Comparison of ENCODE assay signal across 26 mouse cellular contexts in the genomic region with DNA sequence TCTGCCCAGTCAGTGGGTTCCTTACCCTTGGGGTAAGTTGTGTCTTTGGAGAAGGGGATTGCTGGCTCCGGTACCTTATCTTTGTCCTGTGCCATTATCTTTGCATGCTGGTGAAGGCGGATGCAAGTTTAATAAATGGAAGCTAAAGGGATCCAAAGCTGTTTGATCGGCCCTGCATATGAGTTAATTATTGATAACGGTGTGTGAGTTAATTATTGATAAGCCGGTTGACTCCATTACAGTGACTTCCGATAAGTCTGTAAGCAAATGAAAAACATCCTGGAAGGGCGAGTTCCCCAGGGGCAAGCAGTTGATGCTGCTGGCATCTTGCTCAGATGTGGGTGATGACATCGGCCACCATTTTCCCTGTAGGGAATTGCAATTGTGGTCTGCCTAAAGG. TPM values are rescaled to one million over a fixed set of nuclear protein-coding genes. Genes with fewer than 3 reads are reported as not detected.
DNase-seq lines count a peak whose midpoint lies in the region; ATAC-seq lines count a peak whose summit lies in the region.
"Had no signal": no experiment of that assay in that cellular context is flagged by ENCODE, and none has a peak within 500 bp of the region (broad histone marks: within the 10 kb centered on the region; RNA-seq: fewer than 3 reads in every experiment).

No protein-coding gene starts in this region.

- WGBS in kidney, embryonic 14.5 days, result 83% methylated on average over 8 of the region's 8 CpGs
- WGBS in midbrain, embryonic 11.5 days, result 93% methylated on average over 8 of the region's 8 CpGs
- 92% methylated on average over 8 of the region's 8 CpGs for WGBS in midbrain, embryonic 13.5 days

- H3K9ac ChIP-seq in kidney, embryonic 14.5 days (ENCODE audit: low read depth, low read length), result no peak overlapping the region
- no peak overlapping the region for H3K9ac ChIP-seq in midbrain, embryonic 11.5 days (ENCODE audit: low read length)
- no peak overlapping the region for H3K9ac ChIP-seq in midbrain, embryonic 13.5 days (replicated peaks)
- H3K9ac ChIP-seq: embryonic facial prominence, embryonic 12.5 days; forebrain, embryonic 13.5 days; forebrain, embryonic 15.5 days had no signal

- no peak overlapping the region for H3K27ac ChIP-seq in kidney, embryonic 14.5 days (ENCODE audit: low read depth, low read length)
- H3K27ac ChIP-seq in midbrain, embryonic 11.5 days (ENCODE audit: low read depth, low read length), result no peak overlapping the region
- no peak overlapping the region for H3K27ac ChIP-seq in midbrain, embryonic 13.5 days
- H3K27ac ChIP-seq: embryonic facial prominence, embryonic 10.5 days; embryonic facial prominence, embryonic 12.5 days; forebrain, embryonic 13.5 days; forebrain, embryonic 15.5 days had no signal

- H3K36me3 ChIP-seq in kidney, embryonic 14.5 days (ENCODE audit: control insufficient read depth, insufficient read depth, low read length), result no peaks in the 10 kb centered on the region
- no peaks in the 10 kb centered on the region for H3K36me3 ChIP-seq in midbrain, embryonic 11.5 days (ENCODE audit: control insufficient read depth, insufficient read depth, low read length)
- H3K36me3 ChIP-seq in midbrain, embryonic 13.5 days, result no peaks in the 10 kb centered on the region
- H3K36me3 ChIP-seq: embryonic facial prominence, embryonic 10.5 days; embryonic facial prominence, embryonic 12.5 days; forebrain, embryonic 15.5 days; G1E had no signal

- no peak overlapping the region for H3K4me2 ChIP-seq in kidney, embryonic 14.5 days (replicated peaks; ENCODE audit: low read depth, low read length)
- no peak overlapping the region for H3K4me2 ChIP-seq in midbrain, embryonic 11.5 days
- H3K4me2 ChIP-seq in midbrain, embryonic 13.5 days (replicated peaks), result no peak overlapping the region
- H3K4me2 ChIP-seq: embryonic facial prominence, embryonic 12.5 days; forebrain, embryonic 13.5 days; forebrain, embryonic 15.5 days had no signal

- no peak for ATAC-seq in kidney, embryonic 14.5 days (ENCODE audit: low FRiP score, low TSS enrichment)
- ATAC-seq in midbrain, embryonic 11.5 days (ENCODE audit: low FRiP score), result no peak
- ATAC-seq in midbrain, embryonic 13.5 days, result no peak
- ATAC-seq: activated CD4-positive, CD25-positive, alpha-beta regulatory T cell, adult 4 months; CD4-positive, CD25-positive, alpha-beta regulatory T cell, adult 4 months; forebrain, embryonic 13.5 days; forebrain, embryonic 15.5 days; Patski had no signal

- H3K4me1 ChIP-seq in kidney, embryonic 14.5 days (ENCODE audit: control insufficient read depth, insufficient read depth, low read length), result 0 out of 2 replicates have a peak, but pooled peaks cover 7% of the 10 kb centered on the region
- H3K4me1 ChIP-seq in midbrain, embryonic 11.5 days (ENCODE audit: control insufficient read depth, insufficient read depth, low read length), result no peaks in the 10 kb centered on the region
- no peaks in the 10 kb centered on the region for H3K4me1 ChIP-seq in midbrain, embryonic 13.5 days (replicated peaks)
- H3K4me1 ChIP-seq: forebrain, embryonic 13.5 days; forebrain, embryonic 15.5 days had no signal

- H3K4me3 ChIP-seq in kidney, embryonic 14.5 days (ENCODE audit: low read length), result no peak overlapping the region
- H3K4me3 ChIP-seq in midbrain, embryonic 11.5 days (ENCODE audit: low read depth, low read length), result no peak overlapping the region
- H3K4me3 ChIP-seq in midbrain, embryonic 13.5 days (replicated peaks), result no peak overlapping the region
- H3K4me3 ChIP-seq: embryonic facial prominence, embryonic 10.5 days; embryonic facial prominence, embryonic 12.5 days; forebrain, embryonic 13.5 days; forebrain, embryonic 15.5 days had no signal

- H3K27me3 ChIP-seq in kidney, embryonic 14.5 days (ENCODE audit: control insufficient read depth, insufficient read depth, low read length), result no peaks in the 10 kb centered on the region
- no peaks in the 10 kb centered on the region for H3K27me3 ChIP-seq in midbrain, embryonic 11.5 days (ENCODE audit: control insufficient read depth, insufficient read depth, low read length)
- no peaks in the 10 kb centered on the region for H3K27me3 ChIP-seq in midbrain, embryonic 13.5 days
- H3K27me3 ChIP-seq: CH12.LX; embryonic facial prominence, embryonic 12.5 days; forebrain, embryonic 15.5 days; Patski had no signal

- no peaks in the 10 kb centered on the region for H3K9me3 ChIP-seq in kidney, embryonic 14.5 days (ENCODE audit: control insufficient read depth, low read length)
- no peaks in the 10 kb centered on the region for H3K9me3 ChIP-seq in midbrain, embryonic 11.5 days (ENCODE audit: control insufficient read depth, low read length)
- no peaks in the 10 kb centered on the region for H3K9me3 ChIP-seq in midbrain, embryonic 13.5 days
- H3K9me3 ChIP-seq: embryonic facial prominence, embryonic 10.5 days; embryonic facial prominence, embryonic 12.5 days; forebrain, embryonic 13.5 days; forebrain, embryonic 15.5 days had no signal

- peak; percentile 7 for DNase-seq in kidney, adult 11 months
- DNase-seq in kidney, adult 9 months, result peak; percentile 65
- DNase-seq in kidney, postnatal 14 days, result no peak
- DNase-seq in midbrain, embryonic 11.5 days (ENCODE audit: low spot score, missing footprints), result peak; percentile 69
- DNase-seq: adrenal gland, adult 8-10 months; adrenal gland, postnatal 14 days; adrenal gland, postnatal 36 days; B cell, adult 2 months; cerebellum, adult 11-12 months; cerebellum, adult 2 months; cerebellum, adult 9-10 months; cerebellum, postnatal 10 days; cerebellum, postnatal 25 days had no signal

RNA-seq across cellular contexts. Expression of gene Fam169b, which starts 33.1 kb away (rescaled TPM):
- 1.0 and 1.2 TPM in 2 replicates for polyA plus RNA-seq in kidney, embryonic 14.5 days (2014; fragmentation: Nextera tagmentation; extraction: Ambion mirVana)
- 0.18 TPM in 1 of 2 replicates, not detected in the other for polyA plus RNA-seq in midbrain, embryonic 11.5 days (2014; fragmentation: Nextera tagmentation; extraction: Ambion mirVana)
- polyA plus RNA-seq in midbrain, embryonic 13.5 days (2015; fragmentation: Nextera tagmentation; extraction: Ambion mirVana), result 0.09 TPM in 1 of 2 replicates, not detected in the other
- polyA plus RNA-seq: forebrain, embryonic 13.5 days; forebrain, embryonic 15.5 days; G1E had no signal

RNA-seq across cellular contexts. Expression of gene Pgpep1l, which starts 42.7 kb away (rescaled TPM):
- not detected in 2 replicates for polyA plus RNA-seq in kidney, embryonic 14.5 days (2014; fragmentation: Nextera tagmentation; extraction: Ambion mirVana)
- not detected in 2 replicates for polyA plus RNA-seq in midbrain, embryonic 11.5 days (2014; fragmentation: Nextera tagmentation; extraction: Ambion mirVana)
- polyA plus RNA-seq in midbrain, embryonic 13.5 days (2015; fragmentation: Nextera tagmentation; extraction: Ambion mirVana), result not detected in 2 replicates
- polyA plus RNA-seq: embryonic facial prominence, embryonic 10.5 days; embryonic facial prominence, embryonic 12.5 days; embryonic facial prominence, embryonic 14.5 days; forebrain, embryonic 11.5 days; forebrain, embryonic 13.5 days; forebrain, embryonic 15.5 days; Patski had no signal
